Mouse (Mus musculus): Measurements from ENCODE around the gene Obp1a. TPM values are rescaled to one million over a fixed set of nuclear protein-coding genes. Genes with fewer than 3 reads are reported as not detected.

Gene Obp1a
- not detected in 2 replicates for polyA plus RNA-seq (2015; fragmentation: Nextera tagmentation; extraction: Ambion mirVana)

GRCm38 (mm10) chrX:78091274-78091673, at the start of gene Obp1a:
Gene Obp1a (minus strand): TSS chrX:78091374.
- Histone ChIP-seq H3K36me3 (no peaks in the 10 kb centered on the region), H3K4me3 (replicated peaks) (no peak within 1 kb of the TSS), H3K4me1 (no peaks in the 10 kb centered on the region), H3K27ac (no peak within 1 kb of the TSS), H3K9me3 (no peaks in the 10 kb centered on the region), H3K4me2 (no peak within 1 kb of the TSS), H3K9ac (no peak within 1 kb of the TSS), H3K27me3 (replicated peaks) (no peaks in the 10 kb centered on the region)
- ATAC-seq (ENCODE audit: insufficient read depth, low FRiP score, low read depth), result no peak

GRCm38 (mm10) chrX:78125167-78125566, 34.0 kb upstream of the Obp1a start, which contains the start of gene Gm5938:
Gene Gm5938 (plus strand): TSS chrX:78125467.
- ATAC-seq (ENCODE audit: insufficient read depth, low FRiP score, low read depth), result no peak
- WGBS, result 71% methylated on average over 1 of the region's 1 CpGs

More at GRCm38 (mm10) chrX:78125167-78125566, 34.0 kb upstream of the Obp1a start, which contains the start of gene Gm5938:
- no peaks in the 10 kb centered on the region for H3K27me3 ChIP-seq (replicated peaks)
- H3K9ac ChIP-seq, result no peak within 1 kb of the TSS
- no peaks in the 10 kb centered on the region for H3K4me1 ChIP-seq
- no peaks in the 10 kb centered on the region for H3K36me3 ChIP-seq
- no peaks in the 10 kb centered on the region for H3K9me3 ChIP-seq
- no peak within 1 kb of the TSS for H3K4me2 ChIP-seq
- no peak within 1 kb of the TSS for H3K4me3 ChIP-seq (replicated peaks)
- no peak within 1 kb of the TSS for H3K27ac ChIP-seq

Other genes with a start within 250 kb of the Obp1a start
- gene Pbsn, start 237.8 kb downstream of the Obp1a start, polyA plus RNA-seq (2015; fragmentation: Nextera tagmentation; extraction: Ambion mirVana), result not detected in 2 replicates
- gene Gm14744, start 226.6 kb downstream of the Obp1a start, polyA plus RNA-seq (2015; fragmentation: Nextera tagmentation; extraction: Ambion mirVana), result not detected in 2 replicates
- not detected in 2 replicates for gene 5430402E10Rik, start 166.3 kb downstream of the Obp1a start, polyA plus RNA-seq (2015; fragmentation: Nextera tagmentation; extraction: Ambion mirVana)
- not detected in 2 replicates for gene Gm5938, start 34.1 kb upstream of the Obp1a start, polyA plus RNA-seq (2015; fragmentation: Nextera tagmentation; extraction: Ambion mirVana)
- gene Obp1b, start 95.4 kb upstream of the Obp1a start, polyA plus RNA-seq (2015; fragmentation: Nextera tagmentation; extraction: Ambion mirVana), result not detected in 2 replicates
- gene Gm14743, start 154.5 kb upstream of the Obp1a start, polyA plus RNA-seq (2015; fragmentation: Nextera tagmentation; extraction: Ambion mirVana), result not detected in 2 replicates